ENCODE assay signal across 9 mouse cellular contexts in genomic region chr1:90060599-90060998, GRCm38 (mm10). TPM values are rescaled to one million over a fixed set of nuclear protein-coding genes. Genes with fewer than 3 reads are reported as not detected.
DNase-seq lines count a peak whose midpoint lies in the region; ATAC-seq and TF ChIP-seq lines count a peak whose summit lies in the region.
"Had no signal": no experiment of that assay in that cellular context is flagged by ENCODE, and none has a peak within 500 bp of the region (broad histone marks: within the 10 kb centered on the region; RNA-seq: fewer than 3 reads in every experiment).

No protein-coding gene starts in this region.

- intact Hi-C loops in left cerebral cortex, postnatal 4 days (cut with DNase I): loop anchor here (2.0 to 5.0 kb wide), 2 partner anchors 147 to 528 kb away; no protein-coding TSS in a partner anchor

- H3K9me3 ChIP-seq in midbrain, postnatal 0 days (ENCODE audit: low read length): no peaks in the 10 kb centered on the region

- no peaks in the 10 kb centered on the region for H3K27me3 ChIP-seq in midbrain, postnatal 0 days (ENCODE audit: insufficient read depth, low read length)

- TF ChIP-seq CTCF in midbrain, postnatal 0 days (IDR thresholded peaks at IDR 0.05): peak; percentile 88

- peak; percentile 43 to 49 for DNase-seq in urinary bladder, adult 18-20 months (ENCODE audit: low spot score in 2 of 2)
- DNase-seq in urinary bladder, postnatal 4 days (ENCODE audit: low spot score in 2 of 2): no peak
- DNase-seq in cerebellum, adult 8-10 months: peak; percentile 39
- DNase-seq in kidney, adult 8-10 months: peak; percentile 39 to 74
- DNase-seq in left cerebral cortex, postnatal 4 days: peak; percentile 66
- peak; percentile 85 for DNase-seq in midbrain, postnatal 0 days (ENCODE audit: low spot score)
- DNase-seq in urinary bladder, postnatal 36 days (ENCODE audit: low spot score in 2 of 2): peak; percentile 44 to 60

- H3K4me3 ChIP-seq in midbrain, postnatal 0 days (ENCODE audit: low read depth, low read length): no peak overlapping the region
- H3K4me3 ChIP-seq: myocyte had no signal

- no peaks in the 10 kb centered on the region for H3K4me1 ChIP-seq in midbrain, postnatal 0 days (ENCODE audit: insufficient read depth, low read length)

- no peak overlapping the region for H3K9ac ChIP-seq in midbrain, postnatal 0 days (replicated peaks; ENCODE audit: low read length, poor library complexity, severe bottlenecking)

- no peak overlapping the region for H3K27ac ChIP-seq in midbrain, postnatal 0 days (ENCODE audit: low read depth, low read length)

- ATAC-seq in frontal cortex, adult (ENCODE audit: low TSS enrichment): peak; percentile 76; the same call in 1 of the 2 replicates
- ATAC-seq in midbrain, postnatal 0 days (ENCODE audit: low FRiP score): peak; percentile 52; the same call in 1 of the 2 replicates

- H3K4me2 ChIP-seq in midbrain, postnatal 0 days (ENCODE audit: low read depth, low read length, poor library complexity, severe bottlenecking): no peak overlapping the region

- 16% methylated on average over 7 of the region's 7 CpGs for WGBS in midbrain, postnatal 0 days

- H3K36me3 ChIP-seq in midbrain, postnatal 0 days (ENCODE audit: insufficient read depth, low read length): no peaks in the 10 kb centered on the region

RNA-seq across cellular contexts. Expression of gene Asb18, which starts 46.1 kb away (rescaled TPM):
- under 1 TPM; 0.44 to 0.60 TPM for total RNA-seq in left cerebral cortex, postnatal 4 days (2021)
- 0.61 and 1.6 TPM in 2 replicates for total RNA-seq in midbrain, postnatal 0 days (2014; rRNA removed)
- polyA plus RNA-seq in midbrain, postnatal 0 days (2015; fragmentation: Nextera tagmentation; extraction: Ambion mirVana): 0.28 and 0.39 TPM in 2 replicates

Comparison
In these comparisons a context has a peak if more than half of its experiments do, and no peak if none do; other contexts are left out.
1. DNase-seq: peak in urinary bladder, adult 18-20 months (2 of 2), cerebellum, adult 8-10 months (single experiment), kidney, adult 8-10 months (2 of 2), left cerebral cortex, postnatal 4 days (single experiment), midbrain, postnatal 0 days (single experiment) and urinary bladder, postnatal 36 days (2 of 2); none in urinary bladder, postnatal 4 days (0 of 2).